Mouse (Mus musculus): ENCODE measurements around the gene Ptpre. TPM values are rescaled to one million over a fixed set of nuclear protein-coding genes. Genes with fewer than 3 reads are reported as not detected.

Gene Ptpre
- polyA plus RNA-seq, 1 experiment, result not detected

DNA sequence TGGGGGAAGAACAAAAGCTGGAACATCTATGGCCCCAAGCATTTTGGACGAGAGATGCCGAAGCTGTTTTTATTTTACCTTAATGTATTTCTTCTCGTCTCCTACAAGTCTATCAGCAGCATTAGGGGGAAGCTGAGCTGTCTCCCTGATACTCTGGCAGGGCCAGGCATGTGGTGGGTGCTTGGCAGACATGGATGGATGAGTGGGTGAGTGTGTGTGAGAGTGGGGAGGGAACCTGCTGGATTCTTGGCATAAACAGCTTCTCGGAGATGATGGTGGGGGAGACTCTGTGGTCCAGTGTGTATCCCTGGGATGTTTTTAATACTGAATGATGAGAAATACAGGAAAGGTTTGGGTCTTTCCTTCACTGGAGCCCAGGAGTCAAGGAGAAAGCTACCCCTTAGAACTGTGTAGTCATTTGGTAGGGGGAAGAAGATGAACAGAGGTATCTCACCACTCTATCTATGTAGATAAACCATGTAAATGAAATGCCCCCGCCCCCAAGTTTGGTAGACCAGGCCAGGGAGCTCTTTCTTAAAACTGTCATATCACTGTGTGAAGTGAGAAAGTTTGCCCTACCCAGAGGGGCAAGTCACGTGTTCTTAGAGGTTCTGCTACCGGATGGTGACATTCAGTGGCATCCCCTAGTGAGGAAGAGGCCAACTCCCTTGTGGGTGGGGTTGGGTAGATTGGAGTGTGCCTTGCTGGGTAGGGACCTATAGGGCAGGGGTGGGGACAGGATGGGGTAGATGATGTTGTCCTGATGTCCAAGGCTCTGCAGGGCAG lies 43.2 kb downstream of the Ptpre start:
- Histone ChIP-seq H3K4me3 (ENCODE audit: insufficient read depth, low read depth, low read length) (no peak overlapping the region), H3K4me1 (ENCODE audit: control insufficient read depth, insufficient read depth, low read length) (peaks cover 2% of the 10 kb centered on the region; the same call in 1 of the 2 replicates), H3K27ac (ENCODE audit: insufficient read depth, low read depth, low read length) (no peak overlapping the region)
- WGBS, result 89% methylated on average over 7 of the region's 7 CpGs
- TF ChIP-seq CTCF (IDR thresholded peaks at IDR 0.05; ENCODE audit: insufficient read depth, low read depth, low read length) (no peak), POLR2A (IDR thresholded peaks at IDR 0.05; ENCODE audit: insufficient read depth, low read depth, low read length) (no peak)

GRCm38 (mm10) chr7:135581128-135581527 lies 43.8 kb downstream of the Ptpre start:
- Histone ChIP-seq H3K4me3 (ENCODE audit: insufficient read depth, low read depth, low read length) (no peak overlapping the region), H3K4me1 (ENCODE audit: control insufficient read depth, insufficient read depth, low read length) (peaks cover 2% of the 10 kb centered on the region; the same call in 1 of the 2 replicates), H3K27ac (ENCODE audit: insufficient read depth, low read depth, low read length) (no peak overlapping the region)
- TF ChIP-seq POLR2A (IDR thresholded peaks at IDR 0.05; ENCODE audit: insufficient read depth, low read depth, low read length) (no peak), CTCF (IDR thresholded peaks at IDR 0.05; ENCODE audit: insufficient read depth, low read depth, low read length) (no peak)
- 95% methylated on average over 5 of the region's 5 CpGs for WGBS

DNA sequence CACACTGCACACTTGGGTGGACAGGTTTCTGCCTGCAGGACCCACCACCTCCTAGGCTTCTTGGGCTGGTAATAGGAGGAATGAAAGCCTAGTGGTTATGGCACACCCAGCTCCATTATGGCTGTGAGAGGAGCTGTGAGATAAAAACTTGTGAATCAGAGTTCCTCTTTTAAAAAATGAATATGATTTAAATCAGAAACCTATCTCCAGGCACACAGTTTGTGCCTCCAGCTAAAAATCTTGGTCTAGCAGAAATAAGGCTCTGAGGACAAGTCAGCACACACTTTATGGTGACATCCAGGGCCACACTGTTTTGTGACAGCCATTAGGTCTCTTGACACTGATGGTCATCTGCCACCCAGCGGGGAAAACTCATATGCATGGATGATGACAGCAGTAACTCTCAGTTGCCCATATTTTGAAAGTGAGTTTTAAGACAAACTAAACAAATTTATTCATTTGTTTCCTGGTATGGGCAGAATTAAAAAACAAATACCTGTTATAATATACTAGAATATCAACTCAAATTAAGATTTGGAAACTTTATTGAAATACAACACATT lies 47.9 kb downstream of the Ptpre start:
- Histone ChIP-seq H3K4me3 (ENCODE audit: insufficient read depth, low read depth, low read length) (no peak overlapping the region), H3K4me1 (ENCODE audit: control insufficient read depth, insufficient read depth, low read length) (peaks cover 6% of the 10 kb centered on the region; the same call in 1 of the 2 replicates), H3K27ac (ENCODE audit: insufficient read depth, low read depth, low read length) (no peak overlapping the region)
- 95% methylated on average over 1 of the region's 1 CpGs for WGBS
- TF ChIP-seq CTCF (IDR thresholded peaks at IDR 0.05; ENCODE audit: insufficient read depth, low read depth, low read length) (no peak), POLR2A (IDR thresholded peaks at IDR 0.05; ENCODE audit: insufficient read depth, low read depth, low read length) (no peak)

GRCm38 (mm10) chr7:135586402-135586801 lies 49.1 kb downstream of the Ptpre start:
- 56% methylated on average over 4 of the region's 4 CpGs for WGBS
- Histone ChIP-seq H3K27ac (ENCODE audit: insufficient read depth, low read depth, low read length) (no peak overlapping the region), H3K4me3 (ENCODE audit: insufficient read depth, low read depth, low read length) (no peak overlapping the region), H3K4me1 (ENCODE audit: control insufficient read depth, insufficient read depth, low read length) (peaks cover 6% of the 10 kb centered on the region; the same call in 1 of the 2 replicates)
- TF ChIP-seq CTCF (IDR thresholded peaks at IDR 0.05; ENCODE audit: insufficient read depth, low read depth, low read length) (no peak), POLR2A (IDR thresholded peaks at IDR 0.05; ENCODE audit: insufficient read depth, low read depth, low read length) (no peak)

- H3K4me1 ChIP-seq (ENCODE audit: control insufficient read depth, insufficient read depth, low read length), result peaks cover 4% of the 10 kb centered on the region; the same call in 1 of the 2 replicates
- TF ChIP-seq CTCF (IDR thresholded peaks at IDR 0.05; ENCODE audit: insufficient read depth, low read depth, low read length) (no peak), POLR2A (IDR thresholded peaks at IDR 0.05; ENCODE audit: insufficient read depth, low read depth, low read length) (no peak)
- no peak overlapping the region for H3K27ac ChIP-seq (ENCODE audit: insufficient read depth, low read depth, low read length)
- WGBS, result 67% methylated on average over 2 of the region's 2 CpGs
- no peak overlapping the region for H3K4me3 ChIP-seq (ENCODE audit: insufficient read depth, low read depth, low read length)
These were observed 50.7 kb downstream of the Ptpre start for GRCm38 (mm10) chr7:135587821-135588575.

GRCm38 (mm10) chr7:135588620-135589309 lies 51.5 kb downstream of the Ptpre start:
- TF ChIP-seq POLR2A (IDR thresholded peaks at IDR 0.05; ENCODE audit: insufficient read depth, low read depth, low read length) (no peak), CTCF (IDR thresholded peaks at IDR 0.05; ENCODE audit: insufficient read depth, low read depth, low read length) (no peak)
- Histone ChIP-seq H3K4me1 (ENCODE audit: control insufficient read depth, insufficient read depth, low read length) (peaks cover 4% of the 10 kb centered on the region; the same call in 1 of the 2 replicates), H3K4me3 (ENCODE audit: insufficient read depth, low read depth, low read length) (no peak overlapping the region), H3K27ac (ENCODE audit: insufficient read depth, low read depth, low read length) (no peak overlapping the region)
- 84% methylated on average over 8 of the region's 8 CpGs for WGBS

DNA sequence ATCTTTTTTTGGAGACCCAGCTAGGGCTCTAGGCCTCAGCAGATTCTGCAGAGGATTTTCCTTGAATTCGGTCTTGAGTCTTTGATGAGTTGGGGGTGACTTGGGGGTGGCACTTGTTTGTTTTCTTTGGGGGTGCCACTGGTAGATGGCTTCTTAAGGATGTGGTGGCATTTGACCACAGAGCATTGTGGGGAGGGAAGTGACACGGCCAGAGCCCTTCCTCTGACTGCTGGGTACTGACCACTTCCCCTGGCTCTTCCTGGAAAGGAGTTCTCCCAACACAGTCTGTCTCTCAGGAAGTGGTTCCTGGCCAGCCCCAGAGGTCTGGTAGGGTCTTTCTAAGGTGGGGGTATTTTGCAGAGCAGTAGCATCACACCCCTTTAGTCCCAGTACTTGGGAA lies 54.2 kb downstream of the Ptpre start:
- no peak overlapping the region for H3K4me3 ChIP-seq (ENCODE audit: insufficient read depth, low read depth, low read length)
- no peak for TF ChIP-seq CTCF (IDR thresholded peaks at IDR 0.05; ENCODE audit: insufficient read depth, low read depth, low read length)
- no peak for TF ChIP-seq POLR2A (IDR thresholded peaks at IDR 0.05; ENCODE audit: insufficient read depth, low read depth, low read length)
- H3K27ac ChIP-seq (ENCODE audit: insufficient read depth, low read depth, low read length), result no peak overlapping the region
- WGBS, result 95% methylated on average over 2 of the region's 2 CpGs
- H3K4me1 ChIP-seq (ENCODE audit: control insufficient read depth, insufficient read depth, low read length), result peaks cover 4% of the 10 kb centered on the region; the same call in 1 of the 2 replicates

DNA sequence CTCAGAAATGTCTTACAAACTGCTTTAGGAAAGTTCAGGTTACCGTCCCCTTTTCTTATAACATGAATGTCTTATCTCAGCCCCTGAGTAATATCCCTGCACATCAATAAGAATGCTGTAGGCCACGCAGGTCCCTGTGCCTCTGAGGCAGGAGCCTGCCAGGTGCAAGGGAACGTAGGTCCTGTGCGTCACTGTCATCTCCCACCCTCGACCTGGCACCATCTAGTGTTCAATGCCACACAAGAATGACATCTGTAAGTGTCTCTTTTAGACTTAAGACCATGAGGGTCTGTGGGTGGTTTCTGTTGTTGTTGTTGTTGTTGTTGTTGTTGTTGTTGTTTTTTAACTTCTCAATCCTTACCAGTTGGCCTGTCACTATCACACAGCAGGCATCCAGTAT lies 56.0 kb downstream of the Ptpre start:
- Histone ChIP-seq H3K4me3 (ENCODE audit: insufficient read depth, low read depth, low read length) (no peak overlapping the region), H3K4me1 (ENCODE audit: control insufficient read depth, insufficient read depth, low read length) (peaks cover 4% of the 10 kb centered on the region; the same call in 1 of the 2 replicates), H3K27ac (ENCODE audit: insufficient read depth, low read depth, low read length) (no peak overlapping the region)
- 92% methylated on average over 5 of the region's 5 CpGs for WGBS
- TF ChIP-seq POLR2A (IDR thresholded peaks at IDR 0.05; ENCODE audit: insufficient read depth, low read depth, low read length) (no peak), CTCF (IDR thresholded peaks at IDR 0.05; ENCODE audit: insufficient read depth, low read depth, low read length) (no peak)

All from olfactory bulb, adult 2 months (tissue).